Mouse (Mus musculus) thymus, postnatal 14 days (tissue): ENCODE results near the gene Itgav.

Source experiments
- DNase-seq: peaks from one replicate; pipeline ENCODE4 v3.0.0; 2021

Gene Itgav

GRCm38 (mm10) chr2:83828895-83829539 is 104.8 kb downstream of the Itgav start:
- DNase-seq = no peak

GRCm38 (mm10) chr2:83832903-83833302 is 108.7 kb downstream of the Itgav start:
- DNase-seq = no peak

GRCm38 (mm10) chr2:83835313-83836070 is 111.3 kb downstream of the Itgav start:
- no peak for DNase-seq

- DNase-seq = no peak
Measured at GRCm38 (mm10) chr2:83848495-83848894, 124.3 kb downstream of the Itgav start.

- no peak for DNase-seq
Measured at GRCm38 (mm10) chr2:83853423-83853822, 129.2 kb downstream of the Itgav start.

- DNase-seq = no peak
Measured at GRCm38 (mm10) chr2:83856236-83856635, 132.0 kb downstream of the Itgav start.
